Mouse (Mus musculus): ENCODE results near the gene Gm45140. TPM values are rescaled to one million over a fixed set of nuclear protein-coding genes. Genes with fewer than 3 reads are reported as not detected.

The Gm45140 gene
- total RNA-seq, 2 experiments from 2014 or later = 1.6 to 2.9 TPM

GRCm38 (mm10) chr6:87748078-87748477 lies 87.5 kb downstream of the Gm45140 start:
- intact Hi-C loops (cut with DNase I) = no loop called here
- DNase-seq = no peak

GRCm38 (mm10) chr6:87746849-87747248 lies 88.7 kb downstream of the Gm45140 start:
- DNase-seq = peak; percentile 78 to 79
- intact Hi-C loops (cut with DNase I) = no loop called here

- intact Hi-C loops (cut with DNase I) = no loop called here
- DNase-seq = peak; percentile 42 to 49
Observed at GRCm38 (mm10) chr6:87746059-87746458, 89.5 kb downstream of the Gm45140 start.

- intact Hi-C loops (cut with DNase I) = no loop called here
- DNase-seq = peak in 1 of 2 experiments; percentile 49
Observed at GRCm38 (mm10) chr6:87745301-87745700, 90.3 kb downstream of the Gm45140 start.

- no peak for DNase-seq
- intact Hi-C loops (cut with DNase I) = no loop called here
Observed at GRCm38 (mm10) chr6:87744632-87745031, 91.0 kb downstream of the Gm45140 start.

- intact Hi-C loops (cut with DNase I) = no loop called here
- DNase-seq = no peak
Observed at GRCm38 (mm10) chr6:87743281-87743680, 92.3 kb downstream of the Gm45140 start.

- DNase-seq = peak in 1 of 2 experiments; percentile 47
- intact Hi-C loops (cut with DNase I) = no loop called here
Observed at GRCm38 (mm10) chr6:87742804-87743203, 92.8 kb downstream of the Gm45140 start.

- no peak for DNase-seq
- intact Hi-C loops (cut with DNase I) = no loop called here
Observed at GRCm38 (mm10) chr6:87741978-87742377, 93.6 kb downstream of the Gm45140 start.

- no peak for DNase-seq
- intact Hi-C loops (cut with DNase I) = no loop called here
Observed at GRCm38 (mm10) chr6:87740496-87740895, 95.1 kb downstream of the Gm45140 start.

GRCm38 (mm10) chr6:87739898-87740297 lies 95.7 kb downstream of the Gm45140 start:
- intact Hi-C loops (cut with DNase I) = no loop called here
- DNase-seq = no peak

Other genes starting within 250 kb of the Gm45140 start
- 1 to 10 TPM in 1 of 2 experiments, under 1 TPM in 1; 0.97 to 1.2 TPM for gene Prokr1, start 245.1 kb downstream of the Gm45140 start, total RNA-seq (2021)
- 1 to 10 TPM; 2.3 to 3.4 TPM for gene Aplf, start 163.6 kb downstream of the Gm45140 start, total RNA-seq (2021)
- gene Efcc1, start 104.9 kb downstream of the Gm45140 start, total RNA-seq (2021) = 1 to 10 TPM; 2.8 to 3.0 TPM
- gene Gp9, start 57.7 kb downstream of the Gm45140 start, total RNA-seq (2021) = 1 to 10 TPM in 1 of 2 experiments, under 1 TPM in 1; 0.72 to 1.3 TPM
- 10 to 100 TPM; 16.9 to 26.4 TPM for gene Rab43, start 23.6 kb downstream of the Gm45140 start, total RNA-seq (2021)
- gene Isy1, start 3.0 kb upstream of the Gm45140 start, total RNA-seq (2021) = 10 to 100 TPM; 22.2 to 26.2 TPM
- gene Cnbp, start 15.3 kb upstream of the Gm45140 start, total RNA-seq (2021) = 100 to 1,000 TPM; 308 to 311 TPM
- 10 to 100 TPM; 65.8 to 72.8 TPM for gene Copg1, start 52.0 kb upstream of the Gm45140 start, total RNA-seq (2021)
- 10 to 100 TPM; 13.8 to 13.9 TPM for gene Hmces, start 78.1 kb upstream of the Gm45140 start, total RNA-seq (2021)
- 10 to 100 TPM; 16.7 to 23.0 TPM for gene H1fx, start 145.8 kb upstream of the Gm45140 start, total RNA-seq (2021)
- gene Rab7, start 209.5 kb upstream of the Gm45140 start, total RNA-seq (2021) = 100 to 1,000 TPM; 263 to 282 TPM
- 100 to 1,000 TPM; 111 to 128 TPM for gene Rpn1, start 248.7 kb upstream of the Gm45140 start, total RNA-seq (2021)

Measured in heart, postnatal 10 days (tissue).